Mouse (Mus musculus) limb, embryonic 12.5 days (tissue): ENCODE measurements around the gene Gbx2. TPM values are rescaled to one million over a fixed set of nuclear protein-coding genes. Genes with fewer than 3 reads are reported as not detected.

ENCODE experiments used
- ATAC-seq: fragments of 200-750 bp; cut with Nextera tagmentation; 2 replicates; pipeline ENCODE4 v1.8.0; 2017; ENCODE audit warnings: low read depth, moderate TSS enrichment; ENCODE audit not compliant: insufficient number of reproducible peaks, insufficient read depth, low FRiP score, low TSS enrichment
- H3K27ac ChIP-seq: fragments of 300-500 bp; sonication (generic); 2 replicates; pipeline ENCODE4 v1.5.1; 2016; ENCODE audit warnings: mild to moderate bottlenecking, moderate library complexity
- H3K27me3 ChIP-seq: fragments of 300-500 bp; sonication (generic); 2 replicates; pipeline ENCODE4 v1.6.1; 2016; ENCODE audit warnings: mild to moderate bottlenecking, moderate library complexity
- H3K36me3 ChIP-seq: fragments of 300-500 bp; sonication (generic); 2 replicates; pipeline ENCODE4 v1.6.1; 2016; ENCODE audit warnings: mild to moderate bottlenecking, moderate library complexity
- H3K4me1 ChIP-seq: fragments of 300-500 bp; sonication (generic); replicated peaks from 2 replicates; pipeline ENCODE4 v1.6.1; 2016
- H3K4me2 ChIP-seq: fragments of 300-500 bp; sonication (generic); 2 replicates; pipeline ENCODE4 v1.6.1; 2016; ENCODE audit warnings: mild to moderate bottlenecking, moderate library complexity
- H3K4me3 ChIP-seq: fragments of 300-500 bp; sonication (generic); replicated peaks from 2 replicates; pipeline ENCODE4 v1.5.1; 2016; ENCODE audit warnings: mild to moderate bottlenecking
- H3K9ac ChIP-seq: fragments of 300-500 bp; sonication (generic); replicated peaks from 2 replicates; pipeline ENCODE4 v1.6.1; 2016; ENCODE audit warnings: mild to moderate bottlenecking, moderate library complexity
- H3K9me3 ChIP-seq: fragments of 300-500 bp; sonication (generic); 2 replicates; pipeline ENCODE4 v1.6.1; 2016; ENCODE audit warnings: mild to moderate bottlenecking, moderate library complexity
- WGBS: fragments of 180-500 bp; shearing (Covaris S2); methylation state at CpG from one replicate; pipeline ENCODE4 v1.1.7; 2016; 5-methylcytosine and 5-hydroxymethylcytosine counted together
- polyA plus RNA-seq: library from polyadenylated mRNA; unstranded; fragments of >200 nt; fragmentation: Nextera tagmentation; extraction: Ambion mirVana; gene quantifications from 2 replicates; pipeline ENCODE4 v1.2.1, GENCODE M21; 2016

Gbx2 gene
- polyA plus RNA-seq, 1 experiment from 2014 or later, result not detected

DNA sequence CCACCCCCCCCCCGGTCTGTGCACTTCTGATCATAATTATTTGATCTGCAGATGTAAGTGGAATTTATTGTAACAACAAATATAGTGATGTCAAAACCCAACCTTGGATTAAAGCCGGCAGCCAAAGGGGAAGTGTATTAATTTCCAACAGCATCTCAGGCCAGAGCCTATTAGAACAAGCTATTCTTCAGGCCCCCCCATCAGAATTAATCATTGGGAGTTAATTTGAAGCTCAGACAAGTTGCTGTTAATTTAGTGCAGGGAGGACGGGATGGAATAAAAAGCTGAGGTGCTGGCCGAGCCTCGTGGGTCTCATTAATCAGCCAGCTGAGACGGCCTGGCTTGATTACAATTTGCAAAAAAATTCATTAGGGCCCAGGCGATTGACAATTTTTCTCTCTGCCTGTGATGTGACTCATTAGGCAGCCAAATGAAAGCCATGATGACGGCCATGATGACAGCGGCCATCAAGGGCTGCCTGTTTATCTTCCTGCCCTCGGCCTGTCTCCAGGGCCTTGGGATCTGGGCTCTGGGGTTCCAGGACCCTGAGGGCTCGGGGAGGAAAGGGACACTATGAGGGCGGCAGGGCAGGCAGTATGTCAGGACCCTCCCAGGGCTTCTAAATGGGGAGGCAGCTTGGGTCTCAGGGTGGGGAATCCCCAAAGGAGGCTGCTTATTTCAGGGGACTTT, 5.3 kb downstream of the Gbx2 start:
- ATAC-seq, result no peak
- Histone ChIP-seq H3K4me3 (no peak overlapping the region), H3K9ac (no peak overlapping the region), H3K4me1 (peaks cover 48% of the 10 kb centered on the region), H3K9me3 (no peaks in the 10 kb centered on the region), H3K4me2 (no peak overlapping the region), H3K36me3 (no peaks in the 10 kb centered on the region), H3K27ac (no peak overlapping the region), H3K27me3 (peaks cover 100% of the 10 kb centered on the region)
- WGBS, result 21% methylated on average over 12 of the region's 12 CpGs

DNA sequence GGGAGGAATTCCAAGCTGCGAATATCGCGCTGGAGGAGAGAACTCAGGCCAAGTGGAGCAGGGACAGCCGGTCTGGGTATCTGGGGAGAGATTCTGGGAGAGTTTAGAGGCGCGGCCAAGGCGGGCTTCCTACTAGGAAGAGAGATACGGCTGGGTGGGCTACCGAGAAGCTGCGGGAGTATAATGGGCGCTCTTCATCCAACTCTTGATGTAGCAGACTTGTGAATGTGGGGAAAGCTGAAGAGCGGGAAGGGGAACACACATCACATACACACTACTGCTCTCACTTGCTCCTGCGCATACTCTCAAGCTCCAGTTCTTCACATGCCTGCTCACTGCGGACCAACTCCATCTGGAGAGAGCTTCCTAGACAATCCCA, 7.3 kb downstream of the Gbx2 start:
- Histone ChIP-seq H3K4me3 (peak overlapping the region; percentile 25), H3K27me3 (peaks cover 100% of the 10 kb centered on the region), H3K4me2 (peak overlapping the region; percentile 51), H3K9me3 (0 out of 2 replicates have a peak, but pooled peaks cover 4% of the 10 kb centered on the region), H3K4me1 (peaks cover 33% of the 10 kb centered on the region), H3K27ac (no peak overlapping the region), H3K9ac (0 out of 2 replicates have a peak overlapping the region, but pooled peaks have one; percentile 1), H3K36me3 (no peaks in the 10 kb centered on the region)
- 8% methylated on average over 14 of the region's 14 CpGs for WGBS
- no peak for ATAC-seq

DNA sequence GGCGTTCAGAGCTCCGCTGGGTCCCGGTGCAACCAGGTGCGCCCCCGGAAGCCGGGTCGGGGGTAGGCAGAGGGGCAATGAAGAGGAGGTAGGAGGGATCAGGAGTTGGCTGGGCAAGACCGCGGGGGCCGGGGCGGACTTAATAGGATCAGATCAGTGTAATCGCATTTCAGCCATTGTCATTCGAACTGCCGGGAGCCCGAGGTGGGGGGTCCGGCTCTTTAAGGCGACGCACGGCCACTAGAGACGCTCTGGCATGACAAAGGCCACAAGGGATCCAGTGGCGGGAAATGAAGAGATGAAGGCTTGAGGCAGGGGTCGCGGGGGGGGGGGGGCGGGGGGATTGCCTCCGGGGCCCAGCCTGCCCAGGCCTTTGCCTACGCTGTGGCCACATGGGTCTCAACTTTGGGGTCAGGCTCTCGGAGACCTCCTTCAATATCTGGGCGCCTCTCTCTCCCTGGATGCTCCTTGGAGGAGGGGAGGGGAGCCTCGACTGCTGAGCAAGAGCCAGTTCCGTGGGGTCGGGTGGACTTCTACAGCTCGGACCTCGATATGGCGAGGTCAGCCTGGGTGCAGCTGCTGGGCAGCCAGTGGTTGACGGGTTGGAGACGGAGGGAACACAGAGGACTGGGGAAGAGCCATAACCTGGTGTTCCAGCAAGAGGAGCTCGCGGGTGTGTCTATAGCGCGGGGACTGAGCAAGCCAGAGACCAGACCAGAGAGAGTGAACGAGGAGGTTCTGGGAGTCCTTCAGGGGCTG, 7.9 kb downstream of the Gbx2 start:
- no peaks in the 10 kb centered on the region for H3K36me3 ChIP-seq
- H3K27me3 ChIP-seq, result peaks cover 100% of the 10 kb centered on the region
- peak overlapping the region; percentile 51 for H3K4me2 ChIP-seq
- peaks cover 30% of the 10 kb centered on the region for H3K4me1 ChIP-seq
- H3K9me3 ChIP-seq, result 0 out of 2 replicates have a peak, but pooled peaks cover 4% of the 10 kb centered on the region
- H3K4me3 ChIP-seq, result peak overlapping the region; percentile 25
- ATAC-seq, result no peak
- 2% methylated on average over 40 of the region's 41 CpGs for WGBS
- 0 out of 2 replicates have a peak overlapping the region, but pooled peaks have one; percentile 2 for H3K9ac ChIP-seq
- no peak overlapping the region for H3K27ac ChIP-seq

- peak overlapping the region; percentile 25 for H3K4me3 ChIP-seq
- WGBS, result 2% methylated on average over 7 of the region's 7 CpGs
Observed at GRCm38 (mm10) chr1:89922282-89922681, 8.7 kb downstream of the Gbx2 start.

DNA sequence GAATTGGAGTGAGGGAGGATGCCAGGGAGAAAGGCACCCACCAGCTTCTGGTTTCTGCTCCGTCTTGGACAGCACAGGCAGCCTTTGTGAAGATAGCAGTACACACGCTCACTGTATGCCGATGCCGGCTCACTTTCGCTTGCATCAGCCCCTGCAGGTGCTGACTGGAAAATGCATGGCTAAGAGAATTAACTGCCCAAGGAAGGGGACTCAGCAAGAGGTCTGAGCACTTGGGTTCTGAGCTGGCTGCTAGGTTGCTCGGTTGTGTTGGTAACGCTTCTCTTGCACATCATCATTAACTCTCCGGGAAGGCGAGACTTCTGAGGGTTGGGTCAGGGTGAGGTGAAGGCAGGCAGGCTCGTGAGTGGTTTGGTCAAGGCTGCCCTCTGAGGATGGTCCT, 9.2 kb downstream of the Gbx2 start:
- H3K9ac ChIP-seq, result no peak overlapping the region
- H3K4me1 ChIP-seq, result peaks cover 21% of the 10 kb centered on the region
- H3K27ac ChIP-seq, result no peak overlapping the region
- WGBS, result 3% methylated on average over 10 of the region's 10 CpGs
- H3K9me3 ChIP-seq, result 0 out of 2 replicates have a peak, but pooled peaks cover 4% of the 10 kb centered on the region
- no peaks in the 10 kb centered on the region for H3K36me3 ChIP-seq
- H3K27me3 ChIP-seq, result peaks cover 100% of the 10 kb centered on the region
- ATAC-seq, result no peak
- no peak overlapping the region for H3K4me2 ChIP-seq
- 0 out of 2 replicates have a peak overlapping the region, but pooled peaks have one; percentile 1 for H3K4me3 ChIP-seq

More at GRCm38 (mm10) chr1:89922282-89922681, 8.7 kb downstream of the Gbx2 start:
- H3K27me3 ChIP-seq, result peaks cover 100% of the 10 kb centered on the region
- no peak for ATAC-seq
- H3K4me1 ChIP-seq, result peaks cover 26% of the 10 kb centered on the region
- no peaks in the 10 kb centered on the region for H3K36me3 ChIP-seq
- 0 out of 2 replicates have a peak overlapping the region, but pooled peaks have one; percentile 2 for H3K9ac ChIP-seq
- no peak overlapping the region for H3K27ac ChIP-seq
- peak overlapping the region; percentile 51; the same call in 1 of the 2 replicates for H3K4me2 ChIP-seq
- H3K9me3 ChIP-seq, result 0 out of 2 replicates have a peak, but pooled peaks cover 4% of the 10 kb centered on the region

DNA sequence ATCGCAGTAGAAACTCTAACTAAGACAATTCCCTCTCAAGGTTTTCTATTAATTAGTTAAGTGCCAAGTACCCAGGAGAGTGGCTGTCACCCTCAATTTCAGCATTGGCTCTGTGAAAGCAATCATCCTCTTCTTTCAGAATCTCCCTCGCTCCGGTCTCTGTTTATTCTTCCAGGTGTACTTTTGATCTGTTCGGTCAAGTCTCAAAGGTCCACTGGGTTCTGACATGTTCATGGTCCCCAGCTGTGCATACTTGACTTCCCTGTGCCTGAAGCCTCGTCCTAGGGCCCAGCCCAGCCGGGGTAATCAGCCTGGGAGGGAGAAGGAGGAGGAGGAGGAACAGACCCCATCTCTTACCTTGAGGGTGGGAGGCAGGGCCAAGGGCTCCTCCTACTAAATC, 11.8 kb downstream of the Gbx2 start:
- Histone ChIP-seq H3K27ac (no peak overlapping the region), H3K4me3 (no peak overlapping the region), H3K27me3 (peaks cover 77% of the 10 kb centered on the region), H3K4me1 (peaks cover 17% of the 10 kb centered on the region), H3K9me3 (0 out of 2 replicates have a peak, but pooled peaks cover 4% of the 10 kb centered on the region), H3K9ac (no peak overlapping the region), H3K4me2 (no peak overlapping the region), H3K36me3 (no peaks in the 10 kb centered on the region)
- ATAC-seq, result no peak
- 71% methylated on average over 6 of the region's 6 CpGs for WGBS

DNA sequence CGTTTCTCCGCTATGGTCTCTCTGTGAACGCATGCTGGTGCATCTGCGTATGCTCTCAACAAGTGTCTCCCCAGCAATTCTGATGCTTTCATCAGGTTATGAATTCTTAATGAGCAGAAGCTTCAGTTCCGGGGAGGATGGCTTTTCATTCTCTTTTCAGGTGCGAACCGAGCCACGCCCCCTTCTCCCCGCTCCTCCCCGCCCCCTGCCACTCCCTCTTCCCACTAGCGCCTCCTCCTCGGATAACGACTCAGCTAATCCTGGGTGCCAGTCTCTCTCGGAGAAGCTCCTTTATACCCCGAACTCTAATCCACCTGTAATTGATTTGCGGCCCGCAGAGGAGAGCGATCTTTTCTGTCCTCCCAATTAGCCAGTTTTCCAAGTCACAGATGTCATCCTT, 12.9 kb downstream of the Gbx2 start:
- WGBS, result 19% methylated on average over 18 of the region's 18 CpGs
- Histone ChIP-seq H3K27ac (no peak overlapping the region), H3K36me3 (no peaks in the 10 kb centered on the region), H3K27me3 (peaks cover 67% of the 10 kb centered on the region), H3K9ac (no peak overlapping the region), H3K4me3 (no peak overlapping the region), H3K4me2 (no peak overlapping the region), H3K4me1 (peaks cover 11% of the 10 kb centered on the region), H3K9me3 (0 out of 2 replicates have a peak, but pooled peaks cover 4% of the 10 kb centered on the region)
- ATAC-seq, result no peak

- ATAC-seq, result no peak
- no peak overlapping the region for H3K27ac ChIP-seq
- H3K27me3 ChIP-seq, result peaks cover 22% of the 10 kb centered on the region
- WGBS, result 80% methylated on average over 4 of the region's 4 CpGs
- H3K4me2 ChIP-seq, result no peak overlapping the region
- H3K9ac ChIP-seq, result no peak overlapping the region
- H3K4me1 ChIP-seq, result peaks cover 7% of the 10 kb centered on the region; the same call in 1 of the 2 replicates
- no peaks in the 10 kb centered on the region for H3K36me3 ChIP-seq
- H3K4me3 ChIP-seq, result no peak overlapping the region
- 0 out of 2 replicates have a peak, but pooled peaks cover under 1% of the 10 kb centered on the region for H3K9me3 ChIP-seq
Observed at GRCm38 (mm10) chr1:89913611-89914010, 17.4 kb downstream of the Gbx2 start.

- Histone ChIP-seq H3K27ac (no peak overlapping the region), H3K27me3 (peaks cover 9% of the 10 kb centered on the region), H3K4me2 (no peak overlapping the region), H3K9me3 (no peaks in the 10 kb centered on the region), H3K36me3 (no peaks in the 10 kb centered on the region), H3K4me1 (peaks cover 7% of the 10 kb centered on the region; the same call in 1 of the 2 replicates), H3K9ac (no peak overlapping the region), H3K4me3 (no peak overlapping the region)
- ATAC-seq, result no peak
- 22% methylated on average over 5 of the region's 5 CpGs for WGBS
Observed at GRCm38 (mm10) chr1:89912392-89912791, 18.6 kb downstream of the Gbx2 start.

DNA sequence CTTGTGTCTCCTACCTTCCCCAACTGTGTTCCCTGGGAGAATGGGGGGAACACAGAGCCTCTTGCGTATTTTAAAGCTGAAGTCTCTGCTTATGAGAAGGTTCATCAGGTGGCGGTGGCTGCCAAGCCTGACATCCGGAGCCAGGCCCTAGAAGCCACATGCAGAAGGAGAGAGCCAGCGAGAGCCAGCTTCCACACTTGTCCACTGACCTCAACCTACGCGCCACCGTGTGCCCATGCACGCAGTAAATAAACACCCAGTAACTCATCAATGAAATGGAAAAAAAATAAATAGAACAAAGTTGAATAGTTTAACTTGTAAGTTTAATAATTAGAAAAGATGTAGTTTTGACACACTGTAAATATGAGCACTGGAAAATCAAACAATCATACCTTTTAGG, 21.2 kb downstream of the Gbx2 start:
- 82% methylated on average over 8 of the region's 8 CpGs for WGBS
- Histone ChIP-seq H3K27ac (no peak overlapping the region), H3K4me3 (no peak overlapping the region), H3K9ac (no peak overlapping the region), H3K4me1 (peaks cover 7% of the 10 kb centered on the region; the same call in 1 of the 2 replicates), H3K9me3 (peaks cover 12% of the 10 kb centered on the region), H3K4me2 (no peak overlapping the region), H3K27me3 (no peaks in the 10 kb centered on the region), H3K36me3 (no peaks in the 10 kb centered on the region)
- ATAC-seq, result no peak

DNA sequence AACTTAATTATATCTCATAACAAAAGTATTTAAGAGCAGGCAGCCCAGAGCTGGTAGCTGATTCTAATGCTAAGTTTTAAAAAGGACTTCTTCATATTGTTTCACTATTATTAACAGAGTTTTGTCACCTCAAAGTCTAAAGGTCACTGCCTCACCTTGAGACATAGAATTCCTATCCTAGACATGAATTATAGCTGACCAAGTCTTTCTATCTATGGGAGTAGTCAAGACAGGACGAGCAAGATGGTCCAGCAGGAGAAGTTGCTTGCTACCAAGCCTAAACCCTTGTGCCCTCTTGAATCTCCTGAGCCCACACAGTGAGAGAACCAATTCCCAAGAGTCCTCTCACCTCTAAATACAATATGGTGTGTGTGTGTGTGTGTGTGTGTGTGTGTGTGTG, 28.3 kb downstream of the Gbx2 start:
- H3K4me3 ChIP-seq, result no peak overlapping the region
- no peaks in the 10 kb centered on the region for H3K27me3 ChIP-seq
- no peak overlapping the region for H3K27ac ChIP-seq
- WGBS, result 71% methylated on average over 1 of the region's 1 CpGs
- H3K9me3 ChIP-seq, result peaks cover 12% of the 10 kb centered on the region
- ATAC-seq, result no peak
- H3K36me3 ChIP-seq, result no peaks in the 10 kb centered on the region
- H3K4me2 ChIP-seq, result no peak overlapping the region
- no peak overlapping the region for H3K9ac ChIP-seq
- H3K4me1 ChIP-seq, result peaks cover 13% of the 10 kb centered on the region
